Mouse (Mus musculus): ENCODE measurements around the gene Maml2.

Maml2 gene

DNA sequence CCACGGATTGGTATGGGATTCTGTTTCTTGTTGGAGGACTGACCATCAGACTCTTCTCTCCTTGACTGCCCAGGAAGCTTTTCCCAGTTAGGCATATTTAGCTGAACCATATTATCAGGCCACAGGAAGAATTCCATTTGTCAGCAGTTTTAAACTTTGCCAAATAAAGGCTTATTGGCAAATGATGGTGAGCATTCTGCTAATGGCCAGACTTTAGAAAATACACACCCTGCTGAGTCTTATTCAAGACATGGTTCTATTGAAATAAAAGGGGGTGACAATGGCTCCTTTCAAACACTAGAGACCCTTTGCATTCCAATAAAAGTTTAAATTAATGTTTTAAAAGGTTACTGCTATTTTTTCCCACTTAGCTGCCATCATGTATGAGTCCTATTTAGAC, 279.4 kb downstream of the Maml2 start:
- no peak for DNase-seq

DNA sequence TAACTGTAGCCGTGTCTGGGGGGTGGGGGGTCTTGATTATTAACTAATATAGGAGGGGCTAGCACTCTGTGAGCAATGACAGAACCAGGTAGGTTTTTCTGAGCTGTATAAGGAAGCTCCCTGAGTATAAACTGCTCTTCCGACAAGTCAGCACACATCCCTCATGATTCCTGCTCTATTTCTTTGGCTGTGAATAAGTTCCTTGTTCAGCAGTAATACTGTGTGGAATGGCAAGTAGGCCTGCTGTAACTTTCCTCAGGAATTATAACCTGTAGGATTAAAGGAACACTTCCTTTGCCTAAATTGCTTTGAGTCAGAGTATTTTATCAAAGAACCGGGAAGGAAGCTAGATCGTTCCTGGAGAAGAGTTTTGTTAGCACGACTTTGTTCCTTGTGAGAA, 283.4 kb downstream of the Maml2 start:
- DNase-seq = no peak

GRCm38 (mm10) chr9:13583952-13584351, 286.2 kb downstream of the Maml2 start:
- no peak for DNase-seq

GRCm38 (mm10) chr9:13584435-13584834, 286.7 kb downstream of the Maml2 start:
- no peak for DNase-seq

DNA sequence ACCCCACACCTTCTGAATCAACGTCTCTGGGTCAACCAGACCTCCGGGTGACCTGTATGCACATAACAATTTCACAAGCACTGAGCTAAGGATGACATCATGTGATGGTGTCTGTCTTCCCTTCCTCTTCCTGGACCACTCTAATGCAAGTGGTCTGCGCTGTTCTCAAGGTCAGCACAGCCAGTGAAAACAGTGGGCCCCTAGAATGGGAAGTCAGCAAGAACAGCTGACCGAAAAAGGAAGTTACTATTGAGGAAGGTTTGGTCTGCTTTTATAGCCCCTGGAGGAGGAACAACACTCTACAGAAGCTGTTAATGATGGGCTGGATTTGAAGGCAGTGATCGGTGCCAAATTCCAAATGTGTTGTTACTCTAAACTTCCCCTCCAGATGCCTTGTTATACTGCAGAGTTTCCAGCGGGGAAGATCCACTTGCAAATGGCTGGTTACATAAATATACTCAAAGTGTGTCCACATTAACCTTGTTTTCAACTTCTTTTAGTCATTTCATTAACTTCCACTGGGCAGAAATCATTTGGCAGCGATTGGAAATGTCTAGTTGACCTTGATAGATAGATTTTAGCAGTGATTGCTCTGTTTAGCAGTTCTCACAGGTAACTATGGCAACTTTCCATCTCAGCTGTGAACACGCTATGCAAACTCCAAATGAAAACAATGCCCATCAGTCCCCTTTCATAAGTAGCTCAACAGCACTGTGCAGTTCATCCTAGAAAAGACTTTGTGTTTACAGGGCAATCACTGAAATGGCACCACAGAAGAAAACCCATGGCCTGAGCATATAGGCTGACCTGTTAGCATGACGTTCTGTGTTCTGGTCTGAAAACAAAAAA, 289.6 kb downstream of the Maml2 start:
- no peak for DNase-seq

DNA sequence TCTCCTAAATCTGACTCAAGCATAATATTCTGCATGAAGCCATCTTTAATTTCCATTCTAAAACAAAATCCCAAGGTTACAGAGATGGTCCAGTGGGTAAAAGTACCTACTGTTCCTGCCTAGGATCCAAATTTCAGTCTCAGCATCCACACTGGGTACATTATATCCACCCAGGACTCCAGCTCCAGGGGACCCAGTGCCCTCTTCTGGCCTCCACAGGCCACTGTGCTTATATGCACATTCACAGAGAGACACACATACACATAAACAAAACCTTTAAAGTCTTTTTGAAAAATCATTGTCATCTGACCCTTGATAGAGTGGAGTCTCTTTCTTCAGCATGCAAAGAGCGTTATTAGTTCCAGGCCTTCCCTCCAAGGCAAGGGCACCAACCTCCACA, 291.0 kb downstream of the Maml2 start:
- no peak for DNase-seq

DNA sequence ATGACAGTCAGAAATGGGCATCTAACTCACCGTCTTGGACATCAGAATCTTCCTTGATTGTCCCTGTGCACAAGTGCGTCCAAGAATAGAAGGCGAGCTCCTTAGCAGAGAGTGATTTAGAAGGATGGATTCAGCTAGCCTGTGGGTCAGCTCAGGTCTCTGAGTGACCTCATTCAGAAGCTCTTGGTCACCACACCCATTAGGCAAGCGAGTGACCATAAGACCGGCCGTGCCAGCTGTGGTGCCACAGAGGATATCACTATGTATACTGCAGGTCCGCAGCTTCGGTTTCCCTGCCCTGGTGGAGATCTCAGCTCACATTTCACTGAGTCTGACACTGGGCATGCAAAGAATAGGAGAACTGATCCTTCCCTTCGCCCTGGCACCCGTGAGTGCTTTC, 294.9 kb downstream of the Maml2 start:
- DNase-seq = no peak

GRCm38 (mm10) chr9:13597736-13598135, 300.0 kb downstream of the Maml2 start:
- peak; percentile 75 to 83 for DNase-seq

- DNase-seq = peak in 1 of 2 experiments; percentile 37
Observed at GRCm38 (mm10) chr9:13598596-13599333, 301.0 kb downstream of the Maml2 start.

DNA sequence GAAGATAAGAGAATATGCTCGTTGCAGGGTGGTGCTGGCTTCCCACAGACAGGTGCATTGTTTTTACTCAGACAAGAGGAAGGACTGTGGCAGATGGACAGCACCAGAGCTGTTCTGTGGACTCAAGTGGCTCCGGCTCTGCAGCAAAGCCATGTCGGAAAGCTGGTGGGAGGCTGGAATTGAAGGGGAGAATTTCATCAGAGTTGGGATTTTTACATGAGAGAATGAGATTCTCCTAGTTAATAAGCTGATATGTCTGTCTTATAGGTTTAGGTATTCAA, 301.5 kb downstream of the Maml2 start:
- peak in 1 of 2 experiments; percentile 38 for DNase-seq

DNA sequence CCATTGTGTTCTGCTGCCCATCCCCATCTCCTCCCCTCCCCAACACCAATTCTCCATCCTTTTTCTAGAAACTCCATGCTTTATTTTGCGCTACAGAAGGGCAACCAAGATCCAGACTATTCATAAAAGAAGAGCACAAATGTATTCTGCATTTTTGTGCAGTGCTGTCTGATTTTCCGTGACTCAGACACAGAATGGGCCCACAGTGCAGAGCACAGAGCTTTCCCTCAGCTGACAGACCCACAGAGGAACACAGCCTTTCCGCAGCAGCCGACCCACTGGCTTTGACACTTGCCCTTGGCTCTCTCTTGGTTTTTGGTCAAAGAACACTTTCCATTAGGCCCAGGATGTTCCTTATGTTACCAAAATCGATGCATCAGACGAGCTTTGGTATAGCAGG, 302.0 kb downstream of the Maml2 start:
- no peak for DNase-seq

DNA sequence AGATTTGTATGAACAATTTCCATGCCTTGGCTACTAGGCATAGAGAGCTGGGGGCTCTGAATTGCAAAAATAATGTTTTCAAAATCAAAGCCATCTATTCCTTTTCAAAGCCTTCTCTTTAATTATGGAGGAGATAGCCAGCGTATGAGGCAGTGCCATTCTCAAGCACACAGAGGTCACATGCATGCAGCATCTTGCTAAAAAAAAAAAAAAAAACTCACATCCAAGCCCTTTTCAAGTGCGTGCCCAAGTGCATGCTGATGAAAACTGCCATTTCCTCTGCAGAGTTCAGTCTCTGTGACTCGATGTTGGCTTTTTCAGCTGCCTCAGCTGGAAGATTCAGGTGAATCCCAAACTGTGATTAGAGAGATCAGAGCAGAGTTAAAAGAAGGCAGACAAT, 304.0 kb downstream of the Maml2 start:
- DNase-seq = no peak

DNA sequence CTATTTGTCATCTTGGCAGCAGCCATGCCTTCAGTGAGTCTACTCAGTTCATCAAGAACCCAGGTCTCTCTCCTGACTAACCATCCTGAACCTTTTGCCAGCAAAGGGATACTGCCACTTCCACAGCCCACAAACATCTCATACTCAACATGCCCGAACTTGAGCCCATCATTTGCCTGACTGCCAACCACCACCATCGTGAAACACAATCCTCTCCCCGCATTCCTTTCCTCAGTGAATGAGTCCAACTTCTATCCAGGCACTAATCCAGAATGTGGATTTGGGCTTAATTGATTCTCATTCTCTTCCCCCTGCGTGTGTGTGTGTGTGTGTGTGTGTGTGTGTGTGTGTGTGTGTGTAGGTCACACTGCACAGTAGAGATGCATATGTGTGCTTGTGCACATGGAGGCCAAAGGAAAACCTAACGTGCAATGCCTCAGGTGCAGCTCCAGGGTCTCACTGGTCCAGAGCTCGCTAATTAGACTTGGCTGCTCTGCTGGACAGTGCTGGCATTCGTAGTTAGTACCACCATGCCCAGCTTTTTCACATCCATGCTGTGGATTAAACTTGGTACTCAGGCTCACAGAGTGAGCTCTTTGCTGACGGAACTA, 305.9 kb downstream of the Maml2 start:
- peak; percentile 20 to 46 for DNase-seq

- DNase-seq = no peak
Observed at GRCm38 (mm10) chr9:13607609-13608185, 309.9 kb downstream of the Maml2 start.

DNA sequence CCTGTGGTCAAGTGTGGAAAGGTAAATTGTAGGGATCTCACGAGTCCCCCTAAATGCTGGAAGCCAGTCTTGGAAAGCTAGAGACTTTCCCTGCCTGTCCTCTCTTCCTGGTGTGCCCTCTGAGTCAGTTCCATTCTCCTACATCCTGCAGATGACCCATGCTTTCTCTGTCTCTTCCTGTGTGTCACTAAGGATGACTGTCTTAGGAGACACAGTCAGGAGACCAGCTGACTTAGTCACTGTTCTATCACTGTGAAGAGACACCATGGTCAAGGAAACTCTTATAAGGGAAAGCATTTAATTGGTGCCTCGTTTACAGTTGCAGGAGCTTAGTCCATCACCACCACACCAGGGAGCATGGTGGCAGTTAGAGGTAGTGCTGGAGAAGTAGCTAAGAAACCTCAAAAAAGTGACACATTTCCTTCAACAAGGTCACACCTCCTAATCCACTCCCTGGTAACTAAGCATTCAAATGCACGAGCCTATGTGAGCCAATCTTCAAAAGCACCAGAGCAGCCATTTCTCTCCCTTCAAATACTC, 310.8 kb downstream of the Maml2 start:
- DNase-seq = no peak

- no peak for DNase-seq
Observed at GRCm38 (mm10) chr9:13611561-13611960, 313.8 kb downstream of the Maml2 start.

- DNase-seq = peak in 1 of 2 experiments; percentile 43
Observed at GRCm38 (mm10) chr9:13612371-13612770, 314.6 kb downstream of the Maml2 start.

DNA sequence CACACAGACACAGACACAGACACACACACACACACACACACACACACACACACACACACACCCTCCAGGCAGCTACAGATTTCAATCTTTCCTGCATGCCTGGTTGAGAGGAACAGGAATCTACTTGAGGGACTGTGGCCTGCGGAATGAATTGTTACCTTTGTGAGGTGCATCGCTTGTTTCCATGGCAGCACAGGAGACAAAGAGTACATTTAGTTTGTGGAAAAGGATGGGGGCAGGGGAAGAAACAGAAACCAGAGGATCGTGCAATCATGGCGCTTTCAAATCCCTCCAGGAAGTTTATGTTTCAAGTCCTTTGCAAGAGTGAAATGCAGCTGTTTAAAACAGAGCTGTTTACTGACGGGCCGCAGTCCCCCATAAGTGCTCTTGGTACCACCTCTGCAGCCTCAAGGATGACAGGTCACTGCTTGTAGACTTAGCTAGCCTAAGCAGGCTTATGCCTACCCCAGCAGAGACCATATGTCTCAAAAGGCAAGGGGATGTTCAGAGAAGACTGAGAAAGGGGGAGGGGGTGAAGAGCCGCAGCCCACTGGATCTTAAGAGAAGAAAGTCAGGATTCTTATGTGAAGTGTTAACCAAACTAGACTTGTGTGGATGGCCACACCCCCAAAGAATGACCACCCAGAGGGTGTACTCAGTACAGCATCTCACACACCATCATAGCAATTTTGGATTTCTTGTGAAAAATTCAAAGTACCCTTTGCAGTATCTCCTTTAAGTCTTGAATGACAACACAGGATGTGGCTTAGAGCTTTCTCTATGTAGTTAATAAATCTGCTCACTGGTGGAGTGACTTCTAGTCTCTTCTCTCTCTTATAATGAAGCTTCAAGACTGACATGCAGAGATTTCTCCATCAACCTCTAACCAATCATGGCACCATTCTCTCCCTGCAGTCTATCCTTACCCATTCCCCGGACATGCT, 315.8 kb downstream of the Maml2 start:
- DNase-seq = no peak

- no peak for DNase-seq
Observed at GRCm38 (mm10) chr9:13616383-13617009, 318.7 kb downstream of the Maml2 start.

- no peak for DNase-seq
Observed at GRCm38 (mm10) chr9:13620794-13621193, 323.0 kb downstream of the Maml2 start.

- peak in 1 of 2 experiments; percentile 42 for DNase-seq
Observed at GRCm38 (mm10) chr9:13621941-13622340, 324.2 kb downstream of the Maml2 start.

DNA sequence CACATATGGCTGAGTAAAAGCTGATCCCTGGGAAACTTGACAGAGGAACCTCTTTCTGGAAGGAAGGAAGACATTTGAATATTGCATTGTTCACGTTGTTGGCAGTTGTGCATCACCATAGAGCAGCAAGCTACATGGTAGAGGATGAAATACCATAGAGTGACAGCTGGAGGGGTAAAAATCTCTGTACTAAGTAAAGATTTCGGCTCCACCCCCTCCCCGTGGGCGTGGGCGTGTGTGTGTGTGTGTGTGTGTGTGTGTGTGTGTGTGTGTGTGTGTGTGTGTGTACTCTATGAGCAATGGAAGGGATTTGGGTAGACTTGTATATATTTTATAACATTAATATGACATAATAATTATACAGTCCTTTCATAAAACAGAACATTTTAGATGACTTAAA, 324.7 kb downstream of the Maml2 start:
- no peak for DNase-seq
